Mouse (Mus musculus) layer of hippocampus, adult 11-12 months (tissue): ENCODE results near the gene Prr15l.

Experiments used
- DNase-seq: peaks from one replicate; pipeline ENCODE4 v3.0.0; 2022; ENCODE audit warnings: low spot score

Gene Prr15l

DNA sequence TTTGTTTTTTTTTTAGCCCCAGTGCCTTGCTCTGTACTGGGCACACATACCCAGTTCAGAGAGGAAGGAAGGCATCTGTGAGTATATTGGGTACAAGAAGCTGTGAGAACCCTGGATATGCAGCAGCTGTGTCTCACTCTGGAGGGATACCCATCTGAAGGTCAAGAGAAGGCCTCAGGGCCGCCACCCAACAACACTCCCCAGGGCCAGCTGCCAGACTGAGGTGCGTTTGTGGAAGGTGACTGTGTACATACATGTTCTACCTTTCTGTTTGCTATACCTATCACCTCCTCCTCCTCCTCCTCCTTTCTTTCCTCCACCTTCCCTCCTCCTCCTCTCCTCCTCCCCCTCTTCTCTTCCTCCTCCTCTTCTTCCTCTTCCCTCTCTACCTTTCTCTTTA lies at the start of gene Prr15l:
Gene Prr15l, plus strand, starts transcription at position 17 of the 400 bp plus-strand sequence.
- DNase-seq: no peak

GRCm38 (mm10) chr11:96878715-96879114 lies 49.2 kb upstream of the Prr15l start:
- DNase-seq: no peak

- no peak for DNase-seq
These were observed 48.5 kb upstream of the Prr15l start for GRCm38 (mm10) chr11:96879359-96879758.

GRCm38 (mm10) chr11:96880296-96880695 lies 47.6 kb upstream of the Prr15l start:
- no peak for DNase-seq

DNA sequence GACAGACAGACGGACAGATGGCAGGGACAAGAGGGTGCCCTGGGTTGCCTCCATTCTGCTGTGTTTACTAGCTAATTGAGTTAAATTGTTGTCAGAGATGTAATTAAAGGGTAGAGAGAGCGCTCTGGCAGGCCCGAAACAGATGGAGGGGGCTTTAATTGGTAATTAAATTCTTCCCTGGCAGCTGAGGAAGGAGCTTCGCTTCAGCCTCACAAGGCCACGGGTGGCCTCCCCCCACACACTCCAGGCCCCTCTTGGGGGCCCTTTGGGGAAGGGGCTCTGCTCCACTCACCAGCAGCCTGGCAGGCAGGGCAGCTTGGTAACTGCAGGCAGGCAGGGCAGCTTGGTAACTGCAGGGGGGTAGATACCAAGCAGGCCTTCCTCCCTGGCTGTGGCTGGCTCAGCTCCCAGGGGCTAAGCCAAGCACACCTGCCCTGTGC lies 42.0 kb upstream of the Prr15l start:
- DNase-seq: no peak

DNA sequence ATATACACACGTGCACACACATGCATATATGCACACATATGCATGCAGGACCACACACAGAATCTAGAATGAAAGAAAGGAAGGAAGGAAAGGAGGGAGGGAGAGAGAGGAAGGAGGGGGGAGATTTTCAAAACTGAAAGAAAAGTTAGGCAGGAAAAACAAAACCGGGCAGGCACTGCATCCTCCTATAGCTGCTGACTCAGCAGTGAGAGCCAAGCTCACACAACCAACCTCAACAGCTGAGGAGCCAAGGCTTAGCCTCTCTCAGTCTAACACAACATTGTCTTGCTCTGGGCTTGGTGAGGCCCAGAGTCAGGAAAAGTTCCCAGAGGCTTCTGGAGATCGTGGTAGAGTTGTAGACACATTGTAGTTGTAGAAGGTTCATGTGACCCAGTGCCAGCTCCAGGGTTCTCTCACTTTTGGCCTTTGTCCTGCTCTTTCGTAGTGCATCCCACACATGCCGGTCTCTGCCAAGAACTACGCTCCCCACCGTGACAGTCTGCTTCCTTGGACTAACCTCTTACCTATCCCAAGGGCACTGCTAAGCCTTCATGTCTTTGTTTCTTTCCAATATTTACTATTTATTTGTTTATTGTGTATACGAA lies 40.9 kb upstream of the Prr15l start:
- no peak for DNase-seq

DNA sequence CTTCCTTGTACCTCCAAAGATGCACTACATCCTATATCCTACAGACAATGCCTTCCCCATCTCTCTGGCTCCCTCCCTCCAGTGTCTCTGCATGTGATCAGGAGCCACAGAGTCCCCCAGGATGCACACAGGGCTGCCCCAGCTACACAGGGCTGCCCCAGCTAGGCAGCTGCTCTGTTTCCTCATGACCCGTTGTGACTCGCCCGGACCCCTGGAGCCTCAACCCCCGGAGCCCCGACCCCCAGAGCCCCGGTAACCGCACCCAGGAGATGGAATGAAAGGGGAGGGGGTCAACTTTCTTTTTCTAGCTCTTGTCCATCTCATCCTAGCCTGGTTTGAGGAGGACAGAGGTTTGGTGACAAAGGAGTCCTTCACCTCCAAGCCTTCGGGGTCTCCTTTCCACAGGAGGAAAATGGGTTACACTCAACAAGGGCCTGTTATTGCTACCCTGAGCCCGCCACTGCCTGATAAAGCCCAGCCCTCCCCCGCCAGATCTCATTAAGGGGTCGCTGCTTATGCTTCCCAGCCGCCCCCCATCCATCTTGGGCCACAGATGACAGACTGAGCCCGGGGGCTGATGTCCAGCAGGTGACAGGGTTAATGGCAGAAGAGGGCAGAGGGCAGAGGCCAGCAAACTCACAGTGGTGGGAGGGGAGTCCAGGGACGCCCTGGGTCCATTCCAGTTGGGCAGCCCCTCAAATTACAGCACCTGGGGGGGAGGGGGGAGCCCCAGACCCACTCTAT lies 35.9 kb upstream of the Prr15l start:
- no peak for DNase-seq

- DNase-seq: no peak
These were observed 34.6 kb upstream of the Prr15l start for GRCm38 (mm10) chr11:96893203-96893842.

- no peak for DNase-seq
These were observed 32.0 kb upstream of the Prr15l start for GRCm38 (mm10) chr11:96895886-96896285.

GRCm38 (mm10) chr11:96899449-96900306 lies 28.2 kb upstream of the Prr15l start:
- DNase-seq: no peak

- DNase-seq: no peak
These were observed 26.6 kb upstream of the Prr15l start for GRCm38 (mm10) chr11:96901332-96901731.

- DNase-seq: no peak
These were observed 25.0 kb upstream of the Prr15l start for GRCm38 (mm10) chr11:96902639-96903635.

GRCm38 (mm10) chr11:96906431-96907161 lies 21.3 kb upstream of the Prr15l start:
- DNase-seq: peak; percentile 34

GRCm38 (mm10) chr11:96908594-96908993 lies 19.3 kb upstream of the Prr15l start:
- DNase-seq: no peak

GRCm38 (mm10) chr11:96910003-96910402 lies 17.9 kb upstream of the Prr15l start:
- DNase-seq: peak; percentile 88

- DNase-seq: no peak
These were observed 15.2 kb upstream of the Prr15l start for GRCm38 (mm10) chr11:96912682-96913081.

DNA sequence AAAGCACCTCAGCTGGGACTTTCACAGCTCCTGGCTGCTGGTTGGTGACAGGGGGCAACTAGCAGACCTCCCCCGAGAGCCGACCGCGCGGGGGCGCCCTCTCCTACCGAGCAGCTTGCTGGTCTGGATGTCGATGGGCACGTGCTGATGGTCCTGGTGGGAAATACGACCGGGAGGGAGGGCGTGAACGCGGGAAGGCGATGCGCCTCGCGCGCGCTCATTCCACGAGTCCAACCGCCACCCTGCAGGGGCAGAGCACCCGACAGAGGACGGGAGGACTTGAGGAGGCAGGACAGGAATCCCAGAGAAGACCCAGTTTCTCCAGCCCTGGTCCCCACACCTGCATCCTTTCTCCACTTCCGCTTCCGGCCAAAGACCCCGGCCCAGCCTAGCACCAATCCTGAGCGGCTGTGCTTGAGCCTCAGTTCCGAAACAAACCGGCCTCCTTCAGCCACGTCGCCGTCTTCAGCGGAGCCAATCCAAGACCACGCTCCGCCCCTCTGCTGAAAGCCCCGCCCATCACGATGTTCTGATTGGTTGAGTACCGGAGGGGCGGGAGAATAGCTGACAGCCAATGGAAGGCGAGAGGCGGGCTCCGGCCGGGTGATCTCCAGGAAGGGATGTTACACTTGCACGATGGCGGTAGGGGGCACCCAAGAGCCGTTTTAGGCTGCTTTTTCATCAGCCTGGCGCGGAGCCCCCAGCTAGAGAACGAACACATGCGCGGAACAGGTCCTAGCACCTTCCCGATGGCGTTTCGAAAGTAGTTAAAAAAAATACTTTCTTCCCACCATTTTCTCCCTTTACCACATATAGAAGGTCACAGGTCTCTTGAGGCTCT lies 11.6 kb upstream of the Prr15l start, which contains the start of gene Cdk5rap3:
Gene Cdk5rap3, minus strand, starts transcription at position 453 of the 841 bp plus-strand sequence.
- DNase-seq: peak; percentile 99

- DNase-seq: no peak
These were observed 11.0 kb upstream of the Prr15l start for GRCm38 (mm10) chr11:96916885-96917396.

DNA sequence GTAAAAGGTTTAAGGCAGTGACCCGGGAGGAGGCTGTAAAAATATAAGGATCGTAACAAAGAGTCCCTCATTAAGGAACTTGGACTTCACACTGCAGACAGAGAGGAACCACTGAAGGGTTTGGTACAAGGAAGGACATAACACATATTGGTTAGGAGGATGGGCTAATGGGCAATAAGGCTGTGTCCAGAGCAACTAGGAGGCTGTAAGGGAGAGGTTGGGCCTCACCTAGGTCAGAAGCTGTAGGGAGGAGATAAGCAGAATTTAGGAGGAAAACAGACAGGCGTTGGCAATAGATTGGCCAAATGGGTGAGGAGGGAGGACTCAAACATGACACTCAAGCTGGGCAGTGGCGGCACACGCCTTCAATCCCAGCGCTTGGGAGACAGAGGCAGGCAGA lies 10.5 kb upstream of the Prr15l start:
- no peak for DNase-seq
